Mouse (Mus musculus) heart, embryonic 14.5 days (tissue): ENCODE data around the gene Odf2. TPM values are rescaled to one million over a fixed set of nuclear protein-coding genes. Genes with fewer than 3 reads are reported as not detected.

Experiments
- ATAC-seq: fragments of 200-750 bp; cut with Nextera tagmentation; 2 replicates; pipeline ENCODE4 v1.8.0; 2017; ENCODE audit warnings: low read depth, moderate TSS enrichment; ENCODE audit not compliant: insufficient number of reproducible peaks, insufficient read depth, low FRiP score
- H3K27ac ChIP-seq, 2 experiments: fragments of 200-500 bp in 1 of 2; fragments of 300-500 bp in 1 of 2; sonication (generic) in 1 of 2; replicated peaks in 1 of 2; 2 replicates each; pipeline ENCODE4 v1.5.1; 2012 to 2014; ENCODE audit warnings: low read depth in 2 of 2, low read length in 2 of 2, control low read depth in 1 of 2, mild to moderate bottlenecking in 1 of 2, mixed read lengths in 1 of 2; ENCODE audit not compliant: control insufficient read depth in 1 of 2, insufficient read depth in 1 of 2
- H3K27me3 ChIP-seq: fragments of 300-500 bp; sonication (generic); 2 replicates; pipeline ENCODE4 v1.6.1; 2014; ENCODE audit warnings: mild to moderate bottlenecking, low read length, control low read depth; ENCODE audit not compliant: control insufficient read depth, insufficient read depth
- H3K36me3 ChIP-seq: fragments of 300-500 bp; sonication (generic); 2 replicates; pipeline ENCODE4 v1.6.1; 2014; ENCODE audit warnings: mild to moderate bottlenecking, control low read depth, low read length, mixed read lengths; ENCODE audit not compliant: control insufficient read depth, insufficient read depth
- H3K4me1 ChIP-seq, 2 experiments: fragments of 200-500 bp in 1 of 2; fragments of 300-500 bp in 1 of 2; sonication (generic) in 1 of 2; 2 replicates each; pipeline ENCODE4 v1.6.1; 2012 to 2014; ENCODE audit warnings: low read length in 2 of 2, control low read depth in 1 of 2, mixed read lengths in 1 of 2; ENCODE audit not compliant: control insufficient read depth in 2 of 2, insufficient read depth in 2 of 2
- H3K4me2 ChIP-seq: fragments of 300-500 bp; sonication (generic); 2 replicates; pipeline ENCODE4 v1.6.1; 2014; ENCODE audit warnings: mild to moderate bottlenecking, low read length
- H3K4me3 ChIP-seq, 2 experiments: fragments of 200-500 bp in 1 of 2; fragments of 300-500 bp in 1 of 2; sonication (generic) in 1 of 2; 2 replicates each; pipeline ENCODE4 v1.5.1; 2012 to 2014; ENCODE audit warnings: low read length in 2 of 2, mild to moderate bottlenecking in 2 of 2, control low read depth in 1 of 2, low read depth in 1 of 2, moderate library complexity in 1 of 2; ENCODE audit not compliant: control insufficient read depth in 1 of 2, insufficient read depth in 1 of 2
- H3K9ac ChIP-seq: fragments of 300-500 bp; sonication (generic); 2 replicates; pipeline ENCODE4 v1.6.1; 2014; ENCODE audit warnings: mild to moderate bottlenecking, low read length
- H3K9me3 ChIP-seq: fragments of 300-500 bp; sonication (generic); 2 replicates; pipeline ENCODE4 v1.6.1; 2016; ENCODE audit warnings: low read length, control low read depth; ENCODE audit not compliant: control insufficient read depth
- WGBS: fragments of 180-500 bp; shearing (Covaris S2); extraction: QIAGEN DNeasy Blood & Tissue Kit; methylation state at CpG from one replicate; pipeline ENCODE4 v1.1.7; 2014; 5-methylcytosine and 5-hydroxymethylcytosine counted together
- polyA plus RNA-seq: library from polyadenylated mRNA; unstranded; fragments of >200 nt; fragmentation: Nextera tagmentation; extraction: Ambion mirVana; gene quantifications from 2 replicates; pipeline ENCODE4 v1.2.1, GENCODE M21; 2014

Odf2 gene
- polyA plus RNA-seq, 1 experiment from 2014 or later, result 46.8 TPM

GRCm38 (mm10) chr2:29856451-29857260 is 32.4 kb upstream of the Odf2 start:
- no peak overlapping the region for H3K9ac ChIP-seq
- H3K27ac ChIP-seq, result no peak overlapping the region
- ATAC-seq, result no peak
- no peaks in the 10 kb centered on the region for H3K4me1 ChIP-seq
- H3K27me3 ChIP-seq, result no peaks in the 10 kb centered on the region; the same call in 1 of the 2 replicates
- H3K9me3 ChIP-seq, result no peaks in the 10 kb centered on the region
- H3K4me2 ChIP-seq, result no peak overlapping the region
- H3K4me3 ChIP-seq, result no peak overlapping the region
- H3K36me3 ChIP-seq, result no peaks in the 10 kb centered on the region
- 39% methylated on average over 19 of the region's 19 CpGs for WGBS

- no peak overlapping the region for H3K9ac ChIP-seq
- no peaks in the 10 kb centered on the region for H3K4me1 ChIP-seq
- WGBS, result 54% methylated on average over 2 of the region's 2 CpGs
- no peak overlapping the region for H3K4me3 ChIP-seq
- no peak overlapping the region for H3K4me2 ChIP-seq
- no peaks in the 10 kb centered on the region for H3K9me3 ChIP-seq
- no peaks in the 10 kb centered on the region for H3K36me3 ChIP-seq
- no peak overlapping the region for H3K27ac ChIP-seq
- H3K27me3 ChIP-seq, result no peaks in the 10 kb centered on the region; the same call in 1 of the 2 replicates
- ATAC-seq, result no peak
Observed at GRCm38 (mm10) chr2:29857341-29857740, 31.7 kb upstream of the Odf2 start.

- Histone ChIP-seq H3K27ac (no peak overlapping the region), H3K4me3 (no peak overlapping the region), H3K4me2 (no peak overlapping the region), H3K9me3 (no peaks in the 10 kb centered on the region), H3K4me1 (no peaks in the 10 kb centered on the region), H3K27me3 (no peaks in the 10 kb centered on the region; the same call in 1 of the 2 replicates), H3K9ac (no peak overlapping the region), H3K36me3 (no peaks in the 10 kb centered on the region)
- no peak for ATAC-seq
- 75% methylated on average over 5 of the region's 5 CpGs for WGBS
Observed at GRCm38 (mm10) chr2:29857967-29858366, 31.1 kb upstream of the Odf2 start.

- H3K27me3 ChIP-seq, result no peaks in the 10 kb centered on the region; the same call in 1 of the 2 replicates
Observed at GRCm38 (mm10) chr2:29858748-29859473, 30.1 kb upstream of the Odf2 start.

GRCm38 (mm10) chr2:29865125-29865524 is 23.9 kb upstream of the Odf2 start:
- Histone ChIP-seq H3K4me2 (no peak overlapping the region), H3K27me3 (no peaks in the 10 kb centered on the region), H3K9ac (no peak overlapping the region), H3K4me1 (peaks cover 7 to 9% of the 10 kb centered on the region in 2 experiments; a peak in 2 of 4 replicates), H3K4me3 (no peak overlapping the region), H3K36me3 (no peaks in the 10 kb centered on the region), H3K9me3 (no peaks in the 10 kb centered on the region), H3K27ac (no peak overlapping the region)
- no peak for ATAC-seq
- 70% methylated on average over 4 of the region's 4 CpGs for WGBS

More at GRCm38 (mm10) chr2:29858748-29859473, 30.1 kb upstream of the Odf2 start:
- H3K36me3 ChIP-seq, result no peaks in the 10 kb centered on the region
- no peaks in the 10 kb centered on the region for H3K4me1 ChIP-seq
- no peak overlapping the region for H3K9ac ChIP-seq
- H3K4me3 ChIP-seq, result no peak overlapping the region
- H3K9me3 ChIP-seq, result no peaks in the 10 kb centered on the region
- H3K27ac ChIP-seq, result no peak overlapping the region
- WGBS, result 13% methylated on average over 5 of the region's 5 CpGs
- ATAC-seq, result no peak
- H3K4me2 ChIP-seq, result no peak overlapping the region

GRCm38 (mm10) chr2:29868949-29869645 is 19.9 kb upstream of the Odf2 start, which contains the start of gene Cercam:
Gene Cercam, plus strand, starts transcription at chr2:29869164.
- H3K27me3 ChIP-seq, result no peaks in the 10 kb centered on the region
- ATAC-seq, result peak; percentile 87
- under 1% methylated on average over 35 of the region's 44 CpGs for WGBS

More at GRCm38 (mm10) chr2:29868949-29869645, 19.9 kb upstream of the Odf2 start, which contains the start of gene Cercam:
- Histone ChIP-seq H3K27ac (peak within 1 kb of the TSS; percentile 74 to 77), H3K4me1 (peaks cover 7 to 10% of the 10 kb centered on the region in 2 experiments; a peak in 2 of 4 replicates), H3K4me3 (peak within 1 kb of the TSS; percentile 49 to 56), H3K9ac (peak within 1 kb of the TSS; percentile 78), H3K36me3 (peaks cover 8% of the 10 kb centered on the region; the same call in 1 of the 2 replicates), H3K9me3 (no peaks in the 10 kb centered on the region), H3K4me2 (peak within 1 kb of the TSS; percentile 84)
